Mouse (Mus musculus) CH12.LX (cell line): Measurements from ENCODE around the gene Tcf7l1. TPM values are rescaled to one million over a fixed set of nuclear protein-coding genes. Genes with fewer than 3 reads are reported as not detected.

Experiments used
- DNase-seq: peaks from one replicate; pipeline ENCODE4 v3.0.0-alpha.2; 2013; ENCODE audit errors: extremely low read depth
- H3K27ac ChIP-seq: 2 replicates; pipeline ENCODE4 v1.5.1; 2012; ENCODE audit warnings: low read depth, mild to moderate bottlenecking, control low read depth, moderate library complexity; ENCODE audit not compliant: insufficient read depth
- H3K27me3 ChIP-seq: replicated peaks from 2 replicates; pipeline ENCODE3; 2012; ENCODE audit warnings: inconsistent platforms
- H3K36me3 ChIP-seq, 2 experiments: replicated peaks in 1 of 2; 2 replicates each; pipeline versions ENCODE3 to v1.6.1; 2012; ENCODE audit warnings: inconsistent platforms in 1 of 2, low read length in 1 of 2, mild to moderate bottlenecking in 1 of 2, mixed read lengths in 1 of 2, moderate library complexity in 1 of 2; ENCODE audit not compliant: control insufficient read depth in 1 of 2, insufficient read depth in 1 of 2
- H3K4me1 ChIP-seq, 2 experiments: 2 replicates each; pipeline ENCODE4 v1.6.1; 2012; ENCODE audit warnings: inconsistent platforms in 1 of 2, moderate library complexity in 1 of 2; ENCODE audit not compliant: insufficient read depth in 2 of 2, control insufficient read depth in 1 of 2
- H3K4me2 ChIP-seq: 2 replicates; pipeline ENCODE4 v1.6.1; 2012; ENCODE audit warnings: low read depth, mild to moderate bottlenecking, control low read depth; ENCODE audit not compliant: poor library complexity, insufficient read depth, severe bottlenecking
- H3K4me3 ChIP-seq, 3 experiments: fragments of 150-350 bp in 1 of 3; sonication (generic) in 1 of 3; replicated peaks in 1 of 3; 2 replicates each; pipeline versions ENCODE3 to v1.5.1; 2011 to 2012; ENCODE audit warnings: low read depth in 2 of 3, low read length in 2 of 3, mild to moderate bottlenecking in 2 of 3, moderate library complexity in 2 of 3, control low read depth in 1 of 3, improper control_type of control experiment in 1 of 3, inconsistent platforms in 1 of 3, mixed read lengths in 1 of 3; ENCODE audit not compliant: poor library complexity in 1 of 3
- H3K79me2 ChIP-seq: replicated peaks from 2 replicates; pipeline ENCODE4 v1.6.1; 2012; ENCODE audit warnings: mild to moderate bottlenecking, moderate library complexity; ENCODE audit not compliant: control insufficient read depth, poor library complexity, insufficient read depth, severe bottlenecking; ENCODE audit errors: extremely low read depth
- H3K9ac ChIP-seq: 2 replicates; pipeline ENCODE4 v1.6.1; 2012; ENCODE audit warnings: low read depth, mild to moderate bottlenecking, control low read depth, moderate library complexity; ENCODE audit not compliant: insufficient read depth
- H3K9me3 ChIP-seq: replicated peaks from 2 replicates; pipeline ENCODE3; 2012; ENCODE audit warnings: low read length, inconsistent platforms, mixed read lengths
- BHLHE40 ChIP-seq: IDR thresholded peaks from 2 replicates; pipeline ENCODE4 v1.6.1; 2011; ENCODE audit warnings: mild to moderate bottlenecking, low read depth, low read length, improper control_type of control experiment
- CTCF ChIP-seq, 2 experiments: IDR thresholded peaks in 1 of 2; conservative IDR thresholded peaks in 1 of 2; 2 replicates each; pipeline ENCODE4 v1.5.1; 2011 to 2012; ENCODE audit warnings: low read depth in 2 of 2, low read length in 2 of 2, improper control_type of control experiment in 1 of 2, inconsistent platforms in 1 of 2, mild to moderate bottlenecking in 1 of 2, moderate library complexity in 1 of 2
- HCFC1 ChIP-seq: IDR thresholded peaks from 2 replicates; pipeline ENCODE4 v1.6.1; 2012; ENCODE audit warnings: low read depth, mild to moderate bottlenecking, inconsistent platforms, low read length, improper control_type of control experiment
- JUND ChIP-seq: conservative IDR thresholded peaks from 2 replicates; pipeline ENCODE4 v1.6.1; 2011; ENCODE audit warnings: low read depth, low read length, improper control_type of control experiment
- MAFK ChIP-seq: IDR thresholded peaks from 2 replicates; pipeline ENCODE4 v1.6.1; 2011; ENCODE audit warnings: low read length, improper control_type of control experiment; ENCODE audit not compliant: insufficient replicate concordance
- NRF1 ChIP-seq: IDR thresholded peaks from 2 replicates; pipeline ENCODE4 v1.6.1; 2014; ENCODE audit warnings: low read depth, mild to moderate bottlenecking, inconsistent platforms, low read length, improper control_type of control experiment, moderate library complexity
- POLR2AphosphoS2 ChIP-seq: IDR thresholded peaks from 2 replicates; pipeline ENCODE4 v1.6.1; 2011; ENCODE audit warnings: low read depth, low read length, improper control_type of control experiment
- UBTF ChIP-seq: IDR thresholded peaks from 2 replicates; pipeline ENCODE4 v1.6.1; 2012; ENCODE audit warnings: low read depth, mild to moderate bottlenecking, inconsistent platforms, low read length, improper control_type of control experiment, moderate library complexity
- USF2 ChIP-seq: conservative IDR thresholded peaks from 2 replicates; pipeline ENCODE4 v1.6.1; 2011; ENCODE audit warnings: low read depth, low read length, improper control_type of control experiment
- ZNF384 ChIP-seq: IDR thresholded peaks from 2 replicates; pipeline ENCODE4 v1.6.1; 2012; ENCODE audit warnings: low read depth, low read length, improper control_type of control experiment, inconsistent platforms
- dilution Hi-C: fragments of 300-500 bp; cut with MboI; formaldehyde crosslinking; loops from 2 replicates; pipeline ENCODE4 v1.14.3; 2020; ENCODE audit warnings: low sequenced_read_pairs; ENCODE audit not compliant: extremely low pct_unique_long_range_greater_than_20kb, extremely low pct_ligation_motif_present
- in situ Hi-C: fragments of 300-500 bp; cut with MboI; formaldehyde crosslinking; loops from 3 replicates; pipeline ENCODE4 v1.14.3; 2019; ENCODE audit warnings: low sequenced_read_pairs, low pct_ligation_motif_present, low pct_unique_long_range_greater_than_20kb, mixed read lengths
- polyA plus RNA-seq: library from polyadenylated mRNA; unstranded; fragments of >175 nt; gene quantifications from 2 replicates; pipeline ENCODE4 v1.2.1, GENCODE M21; 2012; ENCODE audit warnings: low read depth; ENCODE audit not compliant: insufficient read length
- total RNA-seq, 2 experiments: library from RNA; depleted of rRNA; stranded (reverse); fragments of 300-350 nt in 1 of 2; fragments of >200 nt in 1 of 2; gene quantifications; 2 replicates each; pipeline ENCODE4 v1.2.3; 2012 to 2014

Gene Tcf7l1
- total and polyA plus RNA-seq, 3 experiments: 0.13 to 9.9 (median 0.47) TPM

DNA sequence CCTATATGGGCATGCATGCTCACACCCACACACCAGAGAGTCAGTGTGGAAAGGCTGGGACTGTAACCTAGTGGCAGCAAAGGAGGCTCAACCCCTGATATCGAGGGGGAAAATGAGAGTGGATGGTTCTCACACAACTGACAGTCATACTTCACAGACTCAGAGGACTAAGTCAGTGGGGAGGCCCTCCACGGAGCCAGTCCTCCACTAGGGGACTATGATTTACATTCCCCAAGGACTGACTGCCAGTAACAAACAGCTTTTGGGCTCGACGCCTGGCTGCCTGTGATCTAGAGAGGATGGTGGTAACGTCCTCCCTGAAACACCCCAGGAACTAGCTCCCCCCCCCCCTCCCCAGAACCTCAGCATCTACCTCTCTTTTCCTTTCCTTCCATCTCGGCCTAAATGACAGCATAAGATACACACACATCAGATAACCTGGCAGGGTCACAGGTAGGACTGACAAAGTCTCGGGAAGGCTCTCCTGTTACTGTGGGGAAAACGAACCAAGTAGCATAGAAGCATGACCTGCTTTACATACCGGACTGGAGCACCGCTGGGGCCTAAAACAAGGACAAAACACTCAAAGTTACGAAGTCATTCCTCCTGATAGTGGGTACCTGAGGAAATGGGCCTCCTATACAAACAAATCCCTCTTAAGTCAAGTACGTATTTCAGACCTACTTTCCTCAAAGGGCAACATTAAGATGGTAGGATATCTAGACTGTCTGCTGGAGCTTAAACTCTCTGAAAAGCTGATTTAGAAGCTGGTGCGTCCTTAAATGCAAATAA lies 191.8 kb downstream of the Tcf7l1 start:
- peak overlapping the region; percentile 64 for H3K9ac ChIP-seq
- DNase-seq: peak; percentile 29
- H3K4me3 ChIP-seq: peak overlapping the region; percentile 72 to 89 (median 81)
- peaks cover 6 to 40% of the 10 kb centered on the region in 2 experiments for H3K4me1 ChIP-seq
- no peaks in the 10 kb centered on the region for H3K27me3 ChIP-seq
- in situ Hi-C loops (no loop called here), dilution Hi-C loops (no loop called here)
- no peaks in the 10 kb centered on the region for H3K9me3 ChIP-seq
- no peaks in the 10 kb centered on the region for H3K79me2 ChIP-seq
- peak overlapping the region; percentile 12; the same call in 1 of the 2 replicates for H3K27ac ChIP-seq
- peak overlapping the region; percentile 89 for H3K4me2 ChIP-seq
- TF ChIP-seq CTCF (conservative IDR thresholded peaks at IDR 0.05 in 1 of 2, IDR thresholded peaks at IDR 0.05 in 1 of 2; ENCODE audit: low read depth in 2 of 2, low read length in 2 of 2): no peak; a peak in 1 of 4 replicates
- H3K36me3 ChIP-seq: peaks cover 0 to 35% of the 10 kb centered on the region in 2 experiments

GRCm38 (mm10) chr6:72593914-72594313 lies 195.1 kb downstream of the Tcf7l1 start:
- Histone ChIP-seq H3K4me3 (no peak overlapping the region), H3K4me1 (peaks cover 6 to 22% of the 10 kb centered on the region in 2 experiments), H3K79me2 (no peaks in the 10 kb centered on the region), H3K27ac (no peak overlapping the region), H3K4me2 (no peak overlapping the region), H3K36me3 (peaks cover 0 to 35% of the 10 kb centered on the region in 2 experiments), H3K27me3 (no peaks in the 10 kb centered on the region), H3K9ac (no peak overlapping the region), H3K9me3 (no peaks in the 10 kb centered on the region)
- TF ChIP-seq HCFC1 (no peak), POLR2AphosphoS2 (no peak), ZNF384 (no peak), UBTF (no peak), BHLHE40 (no peak)
- in situ Hi-C loops: no loop called here
- dilution Hi-C loops: no loop called here
- DNase-seq: no peak

- Histone ChIP-seq H3K4me1 (peaks cover 6 to 24% of the 10 kb centered on the region in 2 experiments), H3K79me2 (no peaks in the 10 kb centered on the region), H3K9me3 (no peaks in the 10 kb centered on the region), H3K27ac (no peak overlapping the region), H3K36me3 (peaks cover 0 to 36% of the 10 kb centered on the region in 2 experiments), H3K4me3 (no peak overlapping the region), H3K4me2 (no peak overlapping the region), H3K9ac (no peak overlapping the region), H3K27me3 (no peaks in the 10 kb centered on the region)
- no peak for DNase-seq
- TF ChIP-seq MAFK (no peak), JUND (no peak), HCFC1 (no peak), UBTF (no peak), USF2 (no peak), NRF1 (no peak)
- dilution Hi-C loops: no loop called here
- in situ Hi-C loops: no loop called here
Observed at GRCm38 (mm10) chr6:72593011-72593803, 195.8 kb downstream of the Tcf7l1 start.
